Mouse (Mus musculus): ENCODE measurements around the gene Gclm. TPM values are rescaled to one million over a fixed set of nuclear protein-coding genes. Genes with fewer than 3 reads are reported as not detected.

The Gclm gene
- polyA plus RNA-seq, 1 experiment from 2014 or later = 49.5 TPM

- H3K9ac ChIP-seq (replicated peaks; ENCODE audit: low read length) = no peak overlapping the region
- H3K4me2 ChIP-seq (ENCODE audit: low read depth, low read length) = no peak overlapping the region
- no peak for ATAC-seq (replicated peaks; ENCODE audit: insufficient number of reproducible peaks, low FRiP score, low TSS enrichment, low read depth)
- no peaks in the 10 kb centered on the region for H3K4me1 ChIP-seq (ENCODE audit: control insufficient read depth, insufficient read depth, low read length)
- no peak overlapping the region for H3K4me3 ChIP-seq (ENCODE audit: low read depth, low read length)
- H3K27me3 ChIP-seq (ENCODE audit: control insufficient read depth, insufficient read depth, low read length) = no peaks in the 10 kb centered on the region
- no peaks in the 10 kb centered on the region for H3K36me3 ChIP-seq (replicated peaks; ENCODE audit: control insufficient read depth, insufficient read depth, low read depth, low read length)
- WGBS = 82% methylated on average over 7 of the region's 7 CpGs
- no peaks in the 10 kb centered on the region for H3K9me3 ChIP-seq (replicated peaks; ENCODE audit: control insufficient read depth, low read length)
- no peak overlapping the region for H3K27ac ChIP-seq (replicated peaks; ENCODE audit: low read depth, low read length)
- DNase-seq (ENCODE audit: low spot score) = no peak
These were observed 45.3 kb downstream of the Gclm start for GRCm38 (mm10) chr3:122290696-122291095.

- no peak for ATAC-seq (replicated peaks; ENCODE audit: insufficient number of reproducible peaks, low FRiP score, low TSS enrichment, low read depth)
- Histone ChIP-seq H3K4me1 (ENCODE audit: control insufficient read depth, insufficient read depth, low read length) (no peaks in the 10 kb centered on the region), H3K27ac (replicated peaks; ENCODE audit: low read depth, low read length) (no peak overlapping the region), H3K27me3 (ENCODE audit: control insufficient read depth, insufficient read depth, low read length) (no peaks in the 10 kb centered on the region), H3K9me3 (replicated peaks; ENCODE audit: control insufficient read depth, low read length) (no peaks in the 10 kb centered on the region), H3K9ac (replicated peaks; ENCODE audit: low read length) (no peak overlapping the region), H3K4me2 (ENCODE audit: low read depth, low read length) (peak overlapping the region; percentile 34; the same call in 1 of the 2 replicates), H3K4me3 (ENCODE audit: low read depth, low read length) (no peak overlapping the region), H3K36me3 (replicated peaks; ENCODE audit: control insufficient read depth, insufficient read depth, low read depth, low read length) (no peaks in the 10 kb centered on the region)
- WGBS = 59% methylated on average over 12 of the region's 12 CpGs
- no peak for DNase-seq (ENCODE audit: low spot score)
These were observed 46.5 kb downstream of the Gclm start for GRCm38 (mm10) chr3:122291828-122292227.

GRCm38 (mm10) chr3:122292300-122293222 is 47.2 kb downstream of the Gclm start:
- Histone ChIP-seq H3K9ac (replicated peaks; ENCODE audit: low read length) (peak overlapping the region; percentile 90), H3K4me1 (ENCODE audit: control insufficient read depth, insufficient read depth, low read length) (no peaks in the 10 kb centered on the region), H3K27ac (replicated peaks; ENCODE audit: low read depth, low read length) (peak overlapping the region; percentile 95), H3K4me3 (ENCODE audit: low read depth, low read length) (peak overlapping the region; percentile 90), H3K36me3 (replicated peaks; ENCODE audit: control insufficient read depth, insufficient read depth, low read depth, low read length) (no peaks in the 10 kb centered on the region), H3K9me3 (replicated peaks; ENCODE audit: control insufficient read depth, low read length) (no peaks in the 10 kb centered on the region), H3K27me3 (ENCODE audit: control insufficient read depth, insufficient read depth, low read length) (no peaks in the 10 kb centered on the region), H3K4me2 (ENCODE audit: low read depth, low read length) (peak overlapping the region; percentile 71)
- DNase-seq (ENCODE audit: low spot score) (peak; percentile 94), ATAC-seq (replicated peaks; ENCODE audit: insufficient number of reproducible peaks, low FRiP score, low TSS enrichment, low read depth) (peak; percentile 45)
- WGBS = 7% methylated on average over 54 of the region's 54 CpGs

- no peaks in the 10 kb centered on the region for H3K4me1 ChIP-seq (ENCODE audit: control insufficient read depth, insufficient read depth, low read length)
- H3K36me3 ChIP-seq (replicated peaks; ENCODE audit: control insufficient read depth, insufficient read depth, low read depth, low read length) = no peaks in the 10 kb centered on the region
- peak overlapping the region; percentile 90 for H3K9ac ChIP-seq (replicated peaks; ENCODE audit: low read length)
- H3K27ac ChIP-seq (replicated peaks; ENCODE audit: low read depth, low read length) = peak overlapping the region; percentile 95
- H3K4me2 ChIP-seq (ENCODE audit: low read depth, low read length) = peak overlapping the region; percentile 71
- no peaks in the 10 kb centered on the region for H3K27me3 ChIP-seq (ENCODE audit: control insufficient read depth, insufficient read depth, low read length)
- WGBS = under 1% methylated on average over 100 of the region's 105 CpGs
- DNase-seq (ENCODE audit: low spot score) (peak; percentile 72), ATAC-seq (replicated peaks; ENCODE audit: insufficient number of reproducible peaks, low FRiP score, low TSS enrichment, low read depth) (peak; percentile 64)
- peak overlapping the region; percentile 90 for H3K4me3 ChIP-seq (ENCODE audit: low read depth, low read length)
- no peaks in the 10 kb centered on the region for H3K9me3 ChIP-seq (replicated peaks; ENCODE audit: control insufficient read depth, low read length)
These were observed 48.0 kb downstream of the Gclm start for GRCm38 (mm10) chr3:122293223-122293953.

GRCm38 (mm10) chr3:122293954-122294850 is 48.8 kb downstream of the Gclm start, which contains the start of gene Bcar3:
TSS of gene Bcar3 (plus strand) at chr3:122294136.
- Histone ChIP-seq H3K27me3 (ENCODE audit: control insufficient read depth, insufficient read depth, low read length) (no peaks in the 10 kb centered on the region), H3K9me3 (replicated peaks; ENCODE audit: control insufficient read depth, low read length) (no peaks in the 10 kb centered on the region), H3K9ac (replicated peaks; ENCODE audit: low read length) (peak within 1 kb of the TSS; percentile 90), H3K36me3 (replicated peaks; ENCODE audit: control insufficient read depth, insufficient read depth, low read depth, low read length) (no peaks in the 10 kb centered on the region), H3K4me3 (ENCODE audit: low read depth, low read length) (peak within 1 kb of the TSS; percentile 90), H3K27ac (replicated peaks; ENCODE audit: low read depth, low read length) (peak within 1 kb of the TSS; percentile 95), H3K4me2 (ENCODE audit: low read depth, low read length) (peak within 1 kb of the TSS; percentile 71), H3K4me1 (ENCODE audit: control insufficient read depth, insufficient read depth, low read length) (no peaks in the 10 kb centered on the region)
- DNase-seq (ENCODE audit: low spot score) (peak; percentile 98), ATAC-seq (replicated peaks; ENCODE audit: insufficient number of reproducible peaks, low FRiP score, low TSS enrichment, low read depth) (peak; percentile 83)
- WGBS = 4% methylated on average over 37 of the region's 37 CpGs

- no peaks in the 10 kb centered on the region for H3K4me1 ChIP-seq (ENCODE audit: control insufficient read depth, insufficient read depth, low read length)
- H3K4me2 ChIP-seq (ENCODE audit: low read depth, low read length) = no peak overlapping the region
- H3K36me3 ChIP-seq (replicated peaks; ENCODE audit: control insufficient read depth, insufficient read depth, low read depth, low read length) = no peaks in the 10 kb centered on the region
- H3K9me3 ChIP-seq (replicated peaks; ENCODE audit: control insufficient read depth, low read length) = no peaks in the 10 kb centered on the region
- WGBS = 15% methylated on average over 5 of the region's 5 CpGs
- H3K27me3 ChIP-seq (ENCODE audit: control insufficient read depth, insufficient read depth, low read length) = no peaks in the 10 kb centered on the region
- DNase-seq (ENCODE audit: low spot score) (peak; percentile 79), ATAC-seq (replicated peaks; ENCODE audit: insufficient number of reproducible peaks, low FRiP score, low TSS enrichment, low read depth) (no peak)
- H3K27ac ChIP-seq (replicated peaks; ENCODE audit: low read depth, low read length) = no peak overlapping the region
- no peak overlapping the region for H3K9ac ChIP-seq (replicated peaks; ENCODE audit: low read length)
- H3K4me3 ChIP-seq (ENCODE audit: low read depth, low read length) = no peak overlapping the region
These were observed 50.2 kb downstream of the Gclm start for GRCm38 (mm10) chr3:122295511-122295910.

GRCm38 (mm10) chr3:122296979-122297378 is 51.6 kb downstream of the Gclm start:
- ATAC-seq (replicated peaks; ENCODE audit: insufficient number of reproducible peaks, low FRiP score, low TSS enrichment, low read depth) = no peak
- no peak for DNase-seq (ENCODE audit: low spot score)
- Histone ChIP-seq H3K4me1 (ENCODE audit: control insufficient read depth, insufficient read depth, low read length) (no peaks in the 10 kb centered on the region; the same call in 1 of the 2 replicates), H3K27me3 (ENCODE audit: control insufficient read depth, insufficient read depth, low read length) (no peaks in the 10 kb centered on the region), H3K36me3 (replicated peaks; ENCODE audit: control insufficient read depth, insufficient read depth, low read depth, low read length) (no peaks in the 10 kb centered on the region), H3K27ac (replicated peaks; ENCODE audit: low read depth, low read length) (no peak overlapping the region), H3K9ac (replicated peaks; ENCODE audit: low read length) (no peak overlapping the region), H3K9me3 (replicated peaks; ENCODE audit: control insufficient read depth, low read length) (no peaks in the 10 kb centered on the region), H3K4me3 (ENCODE audit: low read depth, low read length) (no peak overlapping the region), H3K4me2 (ENCODE audit: low read depth, low read length) (no peak overlapping the region)
- WGBS = 50% methylated on average over 5 of the region's 5 CpGs
